Mouse (Mus musculus) hindbrain, embryonic 10.5 days (tissue): ENCODE results near the gene Cks1b. TPM values are rescaled to one million over a fixed set of nuclear protein-coding genes. Genes with fewer than 3 reads are reported as not detected.
A peak's percentile ranks its signal among the peaks of the same experiment; 100 is the strongest.

Experiments used
- DNase-seq: peaks from one replicate; pipeline ENCODE4 v3.0.0-alpha.2; 2017; ENCODE audit warnings: low spot score
- H3K27ac ChIP-seq: fragments of 300-500 bp; sonication (generic); 2 replicates; pipeline ENCODE4 v1.5.1; 2016; ENCODE audit warnings: mild to moderate bottlenecking, moderate library complexity
- H3K27me3 ChIP-seq: fragments of 300-500 bp; sonication (generic); 2 replicates; pipeline ENCODE4 v1.6.1; 2016; ENCODE audit warnings: mild to moderate bottlenecking; ENCODE audit not compliant: poor library complexity, insufficient read depth, severe bottlenecking
- H3K36me3 ChIP-seq: fragments of 300-500 bp; sonication (generic); 2 replicates; pipeline ENCODE4 v1.6.1; 2016; ENCODE audit warnings: mild to moderate bottlenecking, moderate library complexity
- H3K4me1 ChIP-seq: fragments of 300-500 bp; sonication (generic); replicated peaks from 2 replicates; pipeline ENCODE4 v1.6.1; 2016; ENCODE audit warnings: mild to moderate bottlenecking
- H3K4me3 ChIP-seq: fragments of 300-500 bp; sonication (generic); 2 replicates; pipeline ENCODE4 v1.5.1; 2016; ENCODE audit warnings: mild to moderate bottlenecking, moderate library complexity
- H3K9me3 ChIP-seq: fragments of 300-500 bp; sonication (generic); 2 replicates; pipeline ENCODE4 v1.6.1; 2016; ENCODE audit warnings: mild to moderate bottlenecking, moderate library complexity
- WGBS: fragments of 180-500 bp; shearing (Covaris S2); methylation state at CpG from one replicate; pipeline ENCODE4 v1.1.7; 2016; 5-methylcytosine and 5-hydroxymethylcytosine counted together
- polyA plus RNA-seq: library from polyadenylated mRNA; unstranded; fragments of >200 nt; fragmentation: Nextera tagmentation; extraction: Ambion mirVana; gene quantifications from 2 replicates; pipeline ENCODE4 v1.2.1, GENCODE M21; 2016

Gene Cks1b
- 535 and 648 TPM in 2 replicates for polyA plus RNA-seq

DNA sequence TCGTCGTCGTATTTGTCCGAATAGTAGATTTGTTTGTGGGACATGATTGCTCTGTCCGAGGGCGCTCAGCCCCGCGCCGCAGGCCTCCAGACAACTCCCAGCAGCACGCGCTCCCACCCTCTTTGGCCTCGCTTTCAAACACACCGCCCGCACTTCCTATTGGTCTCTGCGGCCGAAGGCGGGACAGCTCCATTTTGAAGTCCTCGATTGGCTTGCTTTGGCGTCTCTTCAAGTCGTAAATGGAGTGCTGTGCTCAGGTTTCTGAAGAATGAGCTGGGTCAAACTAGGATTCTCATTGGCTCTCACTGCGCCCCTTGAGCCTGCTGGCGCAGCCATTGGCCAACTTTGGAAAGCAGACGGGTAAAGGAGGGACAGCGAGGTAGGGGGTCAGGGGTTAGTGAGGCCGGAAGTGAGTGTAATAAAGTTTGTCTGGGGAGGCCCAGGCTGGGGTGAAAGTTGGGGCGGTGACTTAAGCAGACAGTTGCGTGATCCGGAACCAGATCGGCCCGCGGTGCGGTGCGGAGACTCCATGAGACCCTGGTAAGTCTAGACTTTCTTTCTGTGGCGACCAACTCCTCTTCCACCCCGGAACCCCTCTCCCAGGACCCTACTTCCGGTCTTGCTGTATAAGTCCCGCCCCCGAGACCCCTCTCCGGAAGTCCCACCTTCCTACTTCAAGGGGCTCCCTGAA lies at the start of gene Cks1b, which contains the start of gene Shc1:
Gene Cks1b (minus strand): TSS at position 214 of the 691 bp plus-strand sequence.
Gene Shc1 (plus strand): TSS at position 274 of the 691 bp plus-strand sequence.
- Histone ChIP-seq H3K27me3 (no peaks in the 10 kb centered on the region), H3K36me3 (peaks cover 36% of the 10 kb centered on the region), H3K9me3 (no peaks in the 10 kb centered on the region), H3K4me3 (peak within 1 kb of the TSS; percentile 70), H3K27ac (peak within 1 kb of the TSS; percentile 96), H3K4me1 (peaks cover 51% of the 10 kb centered on the region)
- under 1% methylated on average over 39 of the region's 39 CpGs for WGBS
- DNase-seq, result peak; percentile 98

DNA sequence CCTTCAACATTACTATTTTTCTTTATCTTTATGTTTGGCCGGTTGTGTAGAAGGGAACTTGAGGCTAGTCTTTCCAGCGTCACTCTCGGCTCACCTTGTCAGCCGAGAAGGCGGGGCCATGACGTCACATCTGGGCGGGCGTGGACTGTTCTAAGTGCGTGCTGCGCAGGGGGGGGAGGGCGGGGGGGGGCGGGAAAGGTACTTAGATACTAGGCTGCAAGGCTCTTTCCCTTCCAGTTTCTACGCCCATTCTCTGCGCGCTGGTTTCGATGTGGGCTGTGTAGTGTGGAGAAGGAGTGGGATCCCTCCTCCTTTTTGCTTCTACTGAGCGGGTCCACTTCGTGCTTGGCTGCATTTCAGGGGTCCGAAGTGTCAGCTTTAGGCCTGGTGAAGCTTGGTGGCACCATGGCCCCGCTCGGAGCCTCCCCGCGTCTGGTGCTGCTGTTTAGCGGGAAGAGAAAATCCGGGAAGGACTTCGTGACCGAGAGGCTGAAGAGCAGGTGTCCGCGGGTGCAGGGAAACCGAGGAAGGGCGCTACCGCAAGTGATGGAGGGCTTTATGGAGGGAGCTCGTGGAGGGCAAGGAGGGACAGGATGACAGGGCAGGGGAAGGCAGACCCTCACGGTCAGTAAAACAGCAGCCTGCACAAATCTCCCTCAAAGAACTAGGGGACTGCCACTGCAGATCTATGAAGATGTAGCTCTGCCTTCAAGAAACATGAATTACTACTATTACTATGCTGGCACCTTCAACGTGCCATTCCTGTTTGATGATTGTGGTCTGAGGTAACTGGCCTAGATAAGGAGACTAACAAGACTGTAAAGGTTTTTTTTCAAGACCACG lies 41.0 kb upstream of the Cks1b start:
- no peaks in the 10 kb centered on the region for H3K9me3 ChIP-seq
- DNase-seq, result peak; percentile 91
- H3K36me3 ChIP-seq, result peaks cover 13% of the 10 kb centered on the region
- peak overlapping the region; percentile 93 for H3K27ac ChIP-seq
- WGBS, result 2% methylated on average over 35 of the region's 36 CpGs
- no peaks in the 10 kb centered on the region for H3K27me3 ChIP-seq
- H3K4me1 ChIP-seq, result peaks cover 42% of the 10 kb centered on the region
- peak overlapping the region; percentile 66 for H3K4me3 ChIP-seq

DNA sequence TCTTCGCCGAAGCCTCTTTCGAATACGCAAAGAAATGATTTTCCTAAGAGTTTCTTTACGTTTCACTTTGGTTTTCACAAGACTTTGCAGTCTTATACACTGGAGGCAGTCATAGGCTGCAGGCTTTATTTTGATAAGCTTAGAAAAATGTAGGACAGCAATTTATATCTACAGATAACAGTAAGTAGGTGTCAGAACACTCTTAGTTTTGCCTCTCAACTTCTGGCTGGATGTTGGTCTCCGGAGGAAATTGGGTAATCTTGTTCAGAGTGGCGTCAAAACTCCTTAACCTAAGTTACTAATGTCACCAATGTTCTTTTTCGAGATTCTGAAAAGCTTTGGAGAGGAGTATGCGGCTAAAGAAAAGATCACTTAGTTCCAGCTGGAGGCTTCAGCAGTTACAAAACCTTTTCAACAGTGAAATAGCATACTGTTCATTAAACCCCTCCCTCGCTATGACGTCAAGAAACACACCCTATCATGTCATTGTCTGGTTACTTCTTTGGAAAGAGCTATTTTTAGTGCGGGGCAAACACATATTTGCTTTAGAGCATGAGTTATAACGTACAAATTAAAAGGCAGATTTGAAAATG lies 40.3 kb upstream of the Cks1b start:
- H3K9me3 ChIP-seq, result no peaks in the 10 kb centered on the region
- peak overlapping the region; percentile 93 for H3K27ac ChIP-seq

GRCm38 (mm10) chr3:89456726-89457665 lies 38.8 kb upstream of the Cks1b start:
- 35% methylated on average over 10 of the region's 10 CpGs for WGBS
- H3K27ac ChIP-seq, result peak overlapping the region; percentile 40; the same call in 1 of the 2 replicates

More for the DNA sequence above, 40.3 kb upstream of the Cks1b start:
- 50% methylated on average over 13 of the region's 13 CpGs for WGBS
- Histone ChIP-seq H3K4me3 (peak overlapping the region; percentile 66), H3K36me3 (peaks cover 11% of the 10 kb centered on the region; the same call in 1 of the 2 replicates), H3K27me3 (no peaks in the 10 kb centered on the region), H3K4me1 (peaks cover 42% of the 10 kb centered on the region)
- peak; percentile 8 for DNase-seq

GRCm38 (mm10) chr3:89455786-89456285 lies 37.7 kb upstream of the Cks1b start:
- DNase-seq, result no peak
- Histone ChIP-seq H3K4me1 (peaks cover 49% of the 10 kb centered on the region), H3K9me3 (no peaks in the 10 kb centered on the region), H3K27me3 (no peaks in the 10 kb centered on the region), H3K4me3 (no peak overlapping the region), H3K36me3 (no peaks in the 10 kb centered on the region), H3K27ac (peak overlapping the region; percentile 50)
- WGBS, result 88% methylated on average over 1 of the region's 1 CpGs

More at GRCm38 (mm10) chr3:89456726-89457665, 38.8 kb upstream of the Cks1b start:
- Histone ChIP-seq H3K27me3 (no peaks in the 10 kb centered on the region), H3K4me1 (peaks cover 46% of the 10 kb centered on the region), H3K4me3 (no peak overlapping the region), H3K36me3 (peaks cover 8% of the 10 kb centered on the region; the same call in 1 of the 2 replicates), H3K9me3 (no peaks in the 10 kb centered on the region)
- DNase-seq, result peak; percentile 83

- H3K27me3 ChIP-seq, result no peaks in the 10 kb centered on the region
- H3K4me3 ChIP-seq, result no peak within 1 kb of the TSS
- no peak within 1 kb of the TSS for H3K27ac ChIP-seq
- peaks cover 37% of the 10 kb centered on the region for H3K4me1 ChIP-seq
- 63% methylated on average over 10 of the region's 10 CpGs for WGBS
- H3K9me3 ChIP-seq, result no peaks in the 10 kb centered on the region
- H3K36me3 ChIP-seq, result no peaks in the 10 kb centered on the region
- DNase-seq, result no peak
Observed at GRCm38 (mm10) chr3:89454401-89455177, 36.4 kb upstream of the Cks1b start, which contains the start of gene Pmvk. Pmvk (plus strand) TSS chr3:89454541.

GRCm38 (mm10) chr3:89451916-89452315 lies 33.7 kb upstream of the Cks1b start:
- Histone ChIP-seq H3K27ac (no peak overlapping the region), H3K9me3 (no peaks in the 10 kb centered on the region), H3K36me3 (peaks cover 8% of the 10 kb centered on the region; the same call in 1 of the 2 replicates), H3K4me3 (no peak overlapping the region), H3K27me3 (no peaks in the 10 kb centered on the region), H3K4me1 (peaks cover 29% of the 10 kb centered on the region)
- no peak for DNase-seq
- WGBS, result 91% methylated on average over 1 of the region's 1 CpGs

DNA sequence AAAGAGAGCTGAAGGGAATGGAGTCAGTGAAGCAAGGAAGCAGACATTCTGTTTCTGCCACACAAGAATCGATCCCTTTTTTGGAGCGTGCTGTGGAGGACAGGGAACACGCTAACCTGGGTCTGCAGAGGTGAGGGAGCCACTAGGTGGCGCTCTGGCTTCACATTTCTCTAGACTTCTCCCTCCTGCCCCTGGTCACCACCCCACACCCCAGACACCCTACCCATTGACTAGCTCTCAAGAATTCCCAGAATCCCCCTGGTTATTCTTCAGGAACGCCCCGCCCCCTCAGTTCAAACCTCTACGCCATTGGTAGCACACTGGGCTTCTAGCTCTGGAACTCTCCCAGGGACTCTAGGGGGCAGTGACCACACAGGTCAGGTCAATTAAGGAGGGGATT lies 31.4 kb upstream of the Cks1b start:
- DNase-seq, result peak; percentile 67
- H3K27me3 ChIP-seq, result no peaks in the 10 kb centered on the region
- H3K9me3 ChIP-seq, result no peaks in the 10 kb centered on the region
- peaks cover 29% of the 10 kb centered on the region for H3K36me3 ChIP-seq
- H3K4me3 ChIP-seq, result no peak overlapping the region
- peaks cover 14% of the 10 kb centered on the region for H3K4me1 ChIP-seq
- WGBS, result 39% methylated on average over 7 of the region's 7 CpGs
- H3K27ac ChIP-seq, result no peak overlapping the region

- Histone ChIP-seq H3K27ac (no peak overlapping the region), H3K36me3 (peaks cover 32% of the 10 kb centered on the region), H3K9me3 (no peaks in the 10 kb centered on the region), H3K4me3 (no peak overlapping the region), H3K4me1 (peaks cover 12% of the 10 kb centered on the region), H3K27me3 (no peaks in the 10 kb centered on the region)
- no peak for DNase-seq
- WGBS, result 70% methylated on average over 13 of the region's 13 CpGs
Observed at GRCm38 (mm10) chr3:89448720-89449537, 30.7 kb upstream of the Cks1b start.

GRCm38 (mm10) chr3:89440691-89441090 lies 22.5 kb upstream of the Cks1b start:
- H3K36me3 ChIP-seq, result peaks cover 33% of the 10 kb centered on the region; the same call in 1 of the 2 replicates
- no peaks in the 10 kb centered on the region for H3K9me3 ChIP-seq
- H3K27ac ChIP-seq, result no peak overlapping the region
- no peak for DNase-seq
- H3K4me1 ChIP-seq, result peaks cover 23% of the 10 kb centered on the region
- no peak overlapping the region for H3K4me3 ChIP-seq
- H3K27me3 ChIP-seq, result no peaks in the 10 kb centered on the region
- WGBS, result 95% methylated on average over 2 of the region's 2 CpGs
